Mouse (Mus musculus) liver, adult 2 months (tissue): ENCODE measurements around the gene Itpkb. TPM values are rescaled to one million over a fixed set of nuclear protein-coding genes. Genes with fewer than 3 reads are reported as not detected.

ENCODE experiments used
- DNase-seq: peaks from one replicate; pipeline ENCODE4 v3.0.0-alpha.2; 2011; ENCODE audit warnings: low read depth, low spot score; ENCODE audit errors: extremely low read depth
- H3K27ac ChIP-seq: fragments of 200-500 bp; replicated peaks from 2 replicates; pipeline ENCODE4 v1.5.1; 2012; ENCODE audit warnings: low read depth, mild to moderate bottlenecking, control low read depth, inconsistent platforms, low read length; ENCODE audit not compliant: insufficient read depth
- H3K27me3 ChIP-seq: fragments of 200-500 bp; 2 replicates; pipeline ENCODE4 v1.6.1; 2012; ENCODE audit warnings: mild to moderate bottlenecking, moderate library complexity, low read length, inconsistent platforms; ENCODE audit not compliant: control insufficient read depth, insufficient read depth
- H3K36me3 ChIP-seq: fragments of 200-500 bp; 2 replicates; pipeline ENCODE4 v1.6.1; 2012; ENCODE audit warnings: low read length, inconsistent platforms; ENCODE audit not compliant: control insufficient read depth, insufficient read depth
- H3K4me1 ChIP-seq: fragments of 200-500 bp; 2 replicates; pipeline ENCODE4 v1.6.1; 2011; ENCODE audit warnings: low read length; ENCODE audit not compliant: control insufficient read depth, insufficient read depth
- H3K4me3 ChIP-seq: fragments of 200-500 bp; 2 replicates; pipeline ENCODE4 v1.5.1; 2011; ENCODE audit warnings: low read depth, mild to moderate bottlenecking, control low read depth, low read length, moderate library complexity; ENCODE audit not compliant: insufficient read depth
- H3K79me2 ChIP-seq: fragments of 200-500 bp; 2 replicates; pipeline ENCODE4 v1.6.1; 2012; ENCODE audit warnings: inconsistent platforms, mild to moderate bottlenecking, low read length, moderate library complexity; ENCODE audit not compliant: control insufficient read depth, insufficient read depth
- H3K9ac ChIP-seq: fragments of 200-500 bp; 2 replicates; pipeline ENCODE4 v1.6.1; 2012; ENCODE audit warnings: low read depth, mild to moderate bottlenecking, control low read depth, inconsistent platforms, low read length
- CTCF ChIP-seq: fragments of 200-500 bp; IDR thresholded peaks from 2 replicates; pipeline ENCODE4 v1.5.1; 2011; ENCODE audit warnings: low read depth, low read length, control low read depth
- POLR2A ChIP-seq: fragments of 200-500 bp; IDR thresholded peaks from 2 replicates; pipeline ENCODE4 v1.6.1; 2011; ENCODE audit warnings: low read length, control low read depth; ENCODE audit not compliant: insufficient read depth; ENCODE audit errors: extremely low read depth
- WGBS: fragments of 180-500 bp; shearing (Covaris S2); methylation state at CpG from one replicate; pipeline ENCODE4 v1.1.7; 2018; 5-methylcytosine and 5-hydroxymethylcytosine counted together
- polyA plus RNA-seq: library from polyadenylated mRNA; depleted of rRNA; stranded (reverse); fragments of >200 nt; gene quantifications from 2 replicates; pipeline ENCODE4 v1.2.3, GENCODE M21; 2012
- total RNA-seq: library from RNA; depleted of rRNA; stranded (reverse); fragments of >200 nt; gene quantifications from 2 replicates; pipeline ENCODE4 v1.2.3, GENCODE M21; 2014

Itpkb gene
- total and polyA plus RNA-seq, 2 experiments = 2.7 to 3.7 TPM

DNA sequence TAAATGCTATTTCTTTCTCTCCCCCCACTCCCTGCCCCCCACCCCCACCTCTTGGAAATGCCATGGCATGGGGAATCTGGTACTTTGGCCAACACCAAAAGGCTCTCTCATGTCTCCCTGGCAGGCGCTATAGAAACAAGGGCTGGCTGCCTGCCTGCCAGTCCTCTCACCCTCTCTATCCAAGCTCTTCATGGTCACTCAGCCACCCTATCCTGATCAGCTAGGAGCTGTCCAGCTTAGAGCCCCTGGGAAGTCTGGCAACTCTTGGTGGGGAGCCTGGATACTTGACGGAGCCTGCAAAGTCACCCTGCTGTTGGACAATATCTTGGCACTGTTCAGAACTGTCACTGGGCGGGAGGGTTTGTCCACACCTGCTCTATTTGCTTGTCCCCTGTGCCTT lies 128.4 kb downstream of the Itpkb start:
- Histone ChIP-seq H3K9ac (no peak overlapping the region), H3K4me3 (no peak overlapping the region), H3K4me1 (no peaks in the 10 kb centered on the region), H3K27ac (no peak overlapping the region), H3K79me2 (no peaks in the 10 kb centered on the region), H3K27me3 (peaks cover 3% of the 10 kb centered on the region), H3K36me3 (no peaks in the 10 kb centered on the region)
- DNase-seq = no peak
- WGBS = 53% methylated on average over 3 of the region's 3 CpGs
- TF ChIP-seq CTCF (no peak), POLR2A (no peak)

DNA sequence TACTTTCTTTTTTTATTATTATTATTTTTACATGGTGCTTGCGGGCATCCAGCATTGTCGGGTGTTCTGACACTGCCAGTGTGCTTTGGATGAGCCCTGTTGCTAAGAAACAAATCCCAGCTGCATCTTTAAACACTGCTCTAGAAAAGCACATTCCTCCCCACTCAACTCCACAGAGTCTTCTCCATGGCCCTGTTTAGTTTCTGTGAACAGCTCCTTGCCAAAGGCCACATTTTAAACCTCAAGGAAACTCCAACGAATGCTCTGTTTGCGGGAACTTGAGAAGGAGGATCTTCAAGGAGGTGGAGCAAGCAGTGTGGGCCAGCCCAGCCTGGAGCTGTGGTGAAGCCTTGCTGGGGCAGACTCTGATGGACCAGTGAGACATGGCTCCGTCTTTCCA lies 130.4 kb downstream of the Itpkb start:
- TF ChIP-seq POLR2A (no peak), CTCF (no peak)
- H3K27ac ChIP-seq = no peak overlapping the region
- 56% methylated on average over 5 of the region's 5 CpGs for WGBS

DNA sequence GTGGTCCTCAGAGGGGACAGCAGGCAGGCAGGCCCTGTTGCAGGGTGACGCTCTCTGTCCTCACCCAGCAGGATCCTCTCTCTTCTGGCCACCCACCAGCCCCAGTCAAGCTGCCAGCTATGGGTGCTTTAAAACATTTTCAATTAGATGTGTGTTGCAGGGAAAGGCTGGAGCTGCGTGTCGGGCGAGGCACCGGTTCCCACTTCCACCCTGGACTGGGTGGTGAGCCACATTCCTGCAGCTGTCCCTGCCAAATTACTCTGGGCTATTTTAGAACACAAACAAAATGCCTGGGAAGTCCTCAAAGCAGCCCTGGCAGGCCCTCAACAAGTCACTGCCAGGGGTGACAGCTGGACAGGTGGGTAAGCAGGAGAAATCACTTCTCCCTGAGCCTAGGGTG lies 132.1 kb downstream of the Itpkb start:
- H3K9ac ChIP-seq = no peak overlapping the region
- no peak for TF ChIP-seq POLR2A
- 79% methylated on average over 5 of the region's 5 CpGs for WGBS

More for the DNA sequence above, 130.4 kb downstream of the Itpkb start:
- H3K9ac ChIP-seq = no peak overlapping the region
- DNase-seq = no peak
- no peaks in the 10 kb centered on the region for H3K36me3 ChIP-seq
- peaks cover 3% of the 10 kb centered on the region for H3K27me3 ChIP-seq
- H3K4me1 ChIP-seq = no peaks in the 10 kb centered on the region
- H3K79me2 ChIP-seq = no peaks in the 10 kb centered on the region
- no peak overlapping the region for H3K4me3 ChIP-seq

DNA sequence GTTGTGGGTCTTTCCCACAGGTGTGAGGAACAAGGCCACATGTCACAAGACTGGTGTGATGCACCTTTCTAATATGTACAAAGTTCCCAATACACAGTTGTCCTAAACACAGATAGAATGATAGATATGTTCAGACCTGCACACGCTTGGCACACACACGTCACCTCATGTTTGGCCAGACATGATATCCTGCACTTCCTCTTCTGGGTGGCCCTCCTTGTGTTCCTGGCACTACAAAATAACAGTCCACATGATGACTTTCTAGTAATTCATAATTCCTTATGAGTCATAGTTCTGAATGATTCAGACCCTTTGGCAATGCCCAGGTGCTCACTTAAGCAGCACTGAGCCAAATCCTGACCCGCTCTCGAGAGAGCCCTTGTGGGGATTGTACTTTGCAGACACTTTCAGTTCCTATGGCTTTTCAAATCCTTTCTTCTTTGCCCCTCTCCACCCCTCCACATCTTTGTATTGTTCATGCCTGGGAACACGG lies 132.7 kb downstream of the Itpkb start:
- no peaks in the 10 kb centered on the region for H3K36me3 ChIP-seq
- no peaks in the 10 kb centered on the region for H3K79me2 ChIP-seq
- WGBS = 94% methylated on average over 5 of the region's 5 CpGs
- no peak for TF ChIP-seq POLR2A
- TF ChIP-seq CTCF = no peak
- H3K9ac ChIP-seq = no peak overlapping the region
- no peak for DNase-seq
- H3K4me1 ChIP-seq = no peaks in the 10 kb centered on the region
- H3K27me3 ChIP-seq = peaks cover 3% of the 10 kb centered on the region
- H3K4me3 ChIP-seq = no peak overlapping the region
- no peak overlapping the region for H3K27ac ChIP-seq

More for the DNA sequence above, 132.1 kb downstream of the Itpkb start:
- Histone ChIP-seq H3K79me2 (no peaks in the 10 kb centered on the region), H3K36me3 (no peaks in the 10 kb centered on the region), H3K27ac (no peak overlapping the region), H3K27me3 (peaks cover 3% of the 10 kb centered on the region), H3K4me1 (no peaks in the 10 kb centered on the region), H3K4me3 (no peak overlapping the region)
- DNase-seq = no peak

DNA sequence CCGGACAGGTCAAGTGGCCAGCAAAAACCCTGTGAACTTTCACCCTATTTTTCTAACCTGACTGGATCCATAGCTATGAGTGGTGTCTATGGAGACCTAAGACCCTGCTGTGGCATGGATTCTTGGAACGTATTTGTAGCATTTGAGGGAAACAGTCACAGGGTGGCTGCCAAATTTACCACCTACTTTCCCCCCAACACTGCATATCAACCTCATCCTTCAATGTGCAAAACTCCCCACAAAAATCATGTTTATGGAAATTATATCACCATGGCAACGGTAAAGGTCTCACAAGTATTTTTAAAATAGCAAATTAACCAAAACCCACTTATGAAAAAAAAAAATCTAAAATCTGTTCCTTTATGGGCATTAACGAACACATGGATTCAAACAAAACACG lies 134.1 kb downstream of the Itpkb start:
- no peak overlapping the region for H3K9ac ChIP-seq
- H3K79me2 ChIP-seq = no peaks in the 10 kb centered on the region
- 89% methylated on average over 5 of the region's 5 CpGs for WGBS
- TF ChIP-seq POLR2A = no peak
- TF ChIP-seq CTCF = no peak
- no peaks in the 10 kb centered on the region for H3K4me1 ChIP-seq
- H3K4me3 ChIP-seq = no peak overlapping the region
- H3K36me3 ChIP-seq = no peaks in the 10 kb centered on the region
- no peak for DNase-seq
- H3K27ac ChIP-seq = no peak overlapping the region
- H3K27me3 ChIP-seq = no peaks in the 10 kb centered on the region; the same call in 1 of the 2 replicates

DNA sequence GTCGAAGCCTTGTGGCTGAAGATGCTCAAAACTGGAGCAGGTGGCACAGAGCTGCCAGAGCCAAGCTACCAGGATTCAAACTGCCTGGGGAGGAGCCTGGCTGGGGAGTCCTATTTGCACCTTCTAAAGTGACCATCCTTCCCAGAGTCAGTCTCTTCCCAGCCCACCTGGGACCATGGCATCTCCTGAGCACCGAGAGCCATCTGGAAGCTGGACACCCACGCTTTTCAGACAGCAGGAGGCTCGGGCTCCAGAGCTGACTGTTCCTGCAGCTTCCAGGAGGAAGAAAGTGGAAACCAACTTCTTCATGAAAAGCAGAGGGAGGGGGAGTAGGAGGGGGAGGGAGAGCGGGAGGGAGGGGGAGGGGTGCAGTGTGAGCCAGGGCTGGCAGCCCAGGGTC lies 135.3 kb downstream of the Itpkb start:
- Histone ChIP-seq H3K36me3 (no peaks in the 10 kb centered on the region), H3K9ac (no peak overlapping the region), H3K79me2 (no peaks in the 10 kb centered on the region), H3K4me3 (no peak overlapping the region), H3K27me3 (no peaks in the 10 kb centered on the region), H3K27ac (no peak overlapping the region), H3K4me1 (no peaks in the 10 kb centered on the region)
- 80% methylated on average over 5 of the region's 5 CpGs for WGBS
- no peak for DNase-seq
- TF ChIP-seq CTCF = no peak
- no peak for TF ChIP-seq POLR2A
